Mouse (Mus musculus) left cerebral cortex, adult 2 months (tissue): Measurements from ENCODE around the gene Agbl4. TPM values are rescaled to one million over a fixed set of nuclear protein-coding genes. Genes with fewer than 3 reads are reported as not detected.

Experiments
- DNase-seq, 2 experiments: peaks; one replicate each; pipeline ENCODE4 v3.0.0; 2021 to 2022; ENCODE audit warnings: low spot score in 2 of 2, mixed read lengths in 1 of 2; ENCODE audit errors: extremely low spot score in 1 of 2
- H3K27ac ChIP-seq: fragments of 200-600 bp; 2 replicates; pipeline ENCODE4 v1.8.1; 2022
- H3K4me3 ChIP-seq: fragments of 200-600 bp; 2 replicates; pipeline ENCODE4 v1.8.1; 2022
- CTCF ChIP-seq: fragments of 200-600 bp; IDR thresholded peaks from 2 replicates; pipeline ENCODE4 v1.8.1; 2022; ENCODE audit warnings: antibody characterized with exemption, mild to moderate bottlenecking, moderate library complexity
- intact Hi-C: fragments of 180-260 bp; cut with DNase I; formaldehyde crosslinking; loops from one replicate; pipeline ENCODE4 v1.15.1; 2025
- long read RNA-seq, 2 experiments: library from polyadenylated mRNA; stranded (forward); transcript quantifications; one replicate each; pipeline ENCODE4 v2.0.0; 2021; ENCODE audit warnings: borderline mapping rate in 2 of 2
- total RNA-seq, 2 experiments: library from RNA; stranded (reverse); gene quantifications; 2 replicates each; pipeline ENCODE4 v1.2.3; 2021

Gene Agbl4
- 10 to 100 TPM; 18.6 to 23.6 TPM for total RNA-seq
- long read RNA-seq, experiment 1, partial matches to known transcripts, result 1 of 1 reads
- long read RNA-seq, experiment 1, other reads (novel, unspliced or antisense), result 0 of 1 reads
- long read RNA-seq, experiment 2, partial matches to known transcripts, result 0 of 1 reads
- long read RNA-seq, experiment 2, other reads (novel, unspliced or antisense), result 1 of 1 reads

DNA sequence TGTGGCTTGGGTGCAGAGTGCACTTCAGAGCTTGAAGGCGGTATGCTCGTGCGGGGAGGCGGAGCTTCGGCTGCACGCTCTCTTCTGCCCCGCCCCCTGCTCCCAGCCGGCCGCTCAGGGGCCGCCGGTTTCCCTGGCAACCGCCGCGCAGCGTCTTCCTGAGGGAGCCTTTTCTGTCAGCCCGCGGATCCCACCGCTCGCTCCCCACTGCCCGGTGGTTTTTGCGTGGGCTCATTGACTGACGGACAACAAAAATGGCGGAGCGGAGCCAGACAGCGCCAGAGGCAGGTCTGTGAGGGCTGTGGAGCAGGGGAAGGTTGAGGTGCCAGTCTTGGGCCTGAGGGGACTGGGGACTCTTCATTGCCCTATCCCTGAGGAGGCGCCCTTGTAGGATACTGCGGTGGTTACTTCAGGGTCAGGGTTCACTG, at the start of gene Agbl4:
Gene Agbl4 (plus strand): TSS at position 44 of the 428 bp plus-strand sequence.
- no peak for TF ChIP-seq CTCF
- H3K27ac ChIP-seq, result peak within 1 kb of the TSS; percentile 74
- DNase-seq, result peak; percentile 80 to 82
- H3K4me3 ChIP-seq, result peak within 1 kb of the TSS; percentile 63
- intact Hi-C loops, result no loop called here

GRCm38 (mm10) chr4:110350856-110351177, 46.6 kb upstream of the Agbl4 start:
- no peak for TF ChIP-seq CTCF

DNA sequence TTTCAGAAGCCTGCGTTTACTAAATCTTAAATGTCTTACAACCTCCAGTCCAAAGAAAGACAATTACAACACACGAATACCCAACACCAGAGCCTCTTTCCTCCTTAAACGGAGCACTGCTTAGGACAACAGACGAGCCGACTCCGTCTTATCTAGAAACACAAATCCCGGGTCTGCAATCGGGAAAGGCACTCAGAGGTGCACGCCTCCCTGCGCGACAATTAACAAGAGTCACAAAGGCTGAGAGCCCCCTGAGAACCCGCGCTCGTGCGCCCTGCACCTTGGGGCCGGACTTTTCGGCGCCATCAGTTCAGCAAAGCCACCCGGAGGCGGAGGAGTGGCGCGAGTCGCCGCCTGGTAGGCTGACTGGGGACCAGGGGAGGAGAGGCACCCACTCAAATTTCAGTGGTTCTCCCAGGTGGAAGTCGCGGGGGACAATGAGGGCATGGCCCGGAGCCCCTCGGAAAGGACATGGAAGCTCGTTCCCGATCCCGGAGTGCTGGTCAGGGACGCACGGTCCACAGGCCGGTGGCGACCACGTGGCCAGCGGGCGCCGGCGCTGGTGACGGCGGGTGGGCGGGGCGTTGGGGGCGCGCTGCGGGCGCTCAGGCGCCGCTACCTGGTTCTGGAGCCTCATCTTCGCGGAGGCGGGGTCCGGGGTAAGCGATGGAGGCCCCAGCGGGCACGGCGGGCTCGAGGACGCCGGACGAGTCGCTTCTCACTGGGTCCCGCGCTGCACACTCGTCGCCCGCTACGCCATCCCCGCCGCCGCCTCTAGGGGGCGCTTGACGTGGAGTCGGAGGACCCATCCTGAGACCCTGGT, 46.1 kb upstream of the Agbl4 start, which contains the start of gene Elavl4:
Gene Elavl4 (minus strand): TSS at position 732 of the 823 bp plus-strand sequence.
- H3K27ac ChIP-seq, result peak within 1 kb of the TSS; percentile 83
- DNase-seq, result peak; percentile 69 to 79
- intact Hi-C loops, result loop anchor here (2.0 kb wide), 1 partner anchor 65 kb away; no protein-coding TSS in a partner anchor
- peak within 1 kb of the TSS; percentile 88 for H3K4me3 ChIP-seq
- TF ChIP-seq CTCF, result peak; percentile 95

More at GRCm38 (mm10) chr4:110350856-110351177, 46.6 kb upstream of the Agbl4 start:
- H3K4me3 ChIP-seq, result peak overlapping the region; percentile 88
- no peak for DNase-seq
- intact Hi-C loops, result loop anchor here (2.0 kb wide), 1 partner anchor 64 kb away; no protein-coding TSS in a partner anchor
- peak overlapping the region; percentile 83 for H3K27ac ChIP-seq

GRCm38 (mm10) chr4:110352001-110352369, 45.5 kb upstream of the Agbl4 start:
- DNase-seq, result no peak
- intact Hi-C loops, result no loop called here
- Histone ChIP-seq H3K27ac (peak overlapping the region; percentile 83), H3K4me3 (peak overlapping the region; percentile 88)
- TF ChIP-seq CTCF, result no peak

DNA sequence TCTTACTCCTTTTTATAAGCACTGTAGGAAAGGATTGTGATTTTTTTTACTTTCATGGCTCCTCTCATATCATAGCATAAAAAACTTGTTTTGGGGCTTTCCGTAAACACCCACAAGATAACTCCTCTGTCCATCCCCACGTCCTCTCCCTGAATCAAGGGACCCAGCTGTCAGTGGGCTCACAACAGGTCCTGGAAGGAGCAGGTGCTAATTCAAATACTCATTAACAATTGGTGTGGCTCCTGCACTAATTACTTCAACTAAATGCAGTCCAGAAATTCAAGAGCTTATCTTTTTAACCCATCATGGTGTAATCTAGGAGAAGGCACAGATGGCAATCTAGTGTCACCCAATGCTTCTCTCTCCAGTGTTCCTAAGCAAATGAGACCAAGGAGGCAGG, 36.9 kb upstream of the Agbl4 start:
- H3K4me3 ChIP-seq, result no peak overlapping the region
- TF ChIP-seq CTCF, result no peak
- H3K27ac ChIP-seq, result no peak overlapping the region
- intact Hi-C loops, result no loop called here
- DNase-seq, result no peak

- TF ChIP-seq CTCF, result no peak
- H3K27ac ChIP-seq, result no peak overlapping the region
- no peak for DNase-seq
- intact Hi-C loops, result no loop called here
- no peak overlapping the region for H3K4me3 ChIP-seq
Observed at GRCm38 (mm10) chr4:110396221-110396620, 1.2 kb upstream of the Agbl4 start.

DNA sequence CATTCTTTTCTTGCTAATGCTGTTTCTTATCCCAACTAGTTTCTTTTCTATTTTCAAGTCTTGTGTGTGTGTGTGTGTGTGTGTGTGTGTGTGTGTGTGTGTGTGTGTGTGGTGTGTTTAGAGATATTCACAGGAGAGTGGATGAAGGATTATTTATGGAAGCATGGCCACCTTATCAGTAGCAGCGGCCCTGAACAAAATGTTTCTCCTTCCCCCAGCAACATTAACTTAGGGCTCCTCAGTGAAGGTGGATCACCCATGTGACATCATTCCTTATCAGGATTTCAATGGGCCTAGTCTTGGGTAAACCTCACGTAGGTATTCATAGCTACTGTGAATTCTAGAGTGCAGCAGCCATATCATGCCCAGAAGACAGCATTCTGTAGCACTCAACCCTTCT, 22.8 kb downstream of the Agbl4 start:
- TF ChIP-seq CTCF, result no peak
- intact Hi-C loops, result no loop called here
- no peak for DNase-seq
- no peak overlapping the region for H3K4me3 ChIP-seq
- H3K27ac ChIP-seq, result no peak overlapping the region

DNA sequence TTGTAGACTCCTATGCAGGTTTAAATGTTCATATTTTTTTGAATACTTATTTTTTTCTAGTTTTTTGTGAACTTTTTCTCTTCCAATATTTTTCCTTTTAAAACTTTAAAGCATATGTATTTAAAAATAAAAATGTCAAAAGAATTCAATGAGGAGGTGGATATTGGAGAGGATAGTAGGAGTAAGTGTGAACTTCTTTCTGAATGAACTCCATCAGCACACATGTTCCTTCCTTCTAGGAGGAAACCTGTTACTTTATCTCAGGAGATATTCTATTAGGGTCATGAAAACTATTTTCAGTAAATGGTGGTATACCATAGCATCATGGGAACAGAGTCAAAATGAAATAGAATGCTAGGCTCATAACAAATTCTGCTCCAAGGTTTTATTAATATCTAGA, 30.2 kb downstream of the Agbl4 start:
- intact Hi-C loops, result no loop called here
- no peak for DNase-seq
- Histone ChIP-seq H3K4me3 (no peak overlapping the region), H3K27ac (no peak overlapping the region)
- TF ChIP-seq CTCF, result no peak

DNA sequence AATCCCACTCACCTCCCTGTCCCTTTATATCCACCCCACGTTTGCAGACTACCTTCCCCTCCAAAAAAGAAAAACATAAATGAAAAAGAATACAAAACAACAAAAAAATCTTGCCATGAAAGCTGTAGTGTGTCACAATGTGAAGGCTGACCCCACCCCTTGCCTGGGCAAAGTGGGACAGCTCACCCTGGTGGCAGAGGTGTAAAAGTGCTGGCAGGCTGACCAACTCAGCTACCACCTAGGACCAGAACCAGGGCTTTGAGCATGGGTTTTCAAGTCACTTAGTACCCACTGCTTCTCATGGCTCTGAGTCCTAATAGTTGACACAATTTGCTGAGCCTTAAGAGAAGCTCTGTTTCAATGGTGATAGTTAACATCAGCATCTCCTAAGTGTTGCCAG, 96.9 kb downstream of the Agbl4 start:
- intact Hi-C loops, result no loop called here
- H3K4me3 ChIP-seq, result no peak overlapping the region
- H3K27ac ChIP-seq, result no peak overlapping the region
- TF ChIP-seq CTCF, result peak; percentile 44
- DNase-seq, result peak in 1 of 2 experiments; percentile 13

- intact Hi-C loops, result no loop called here
- DNase-seq, result peak in 1 of 2 experiments; percentile 14
- TF ChIP-seq CTCF, result no peak
- no peak overlapping the region for H3K4me3 ChIP-seq
- H3K27ac ChIP-seq, result no peak overlapping the region
Observed at GRCm38 (mm10) chr4:110529804-110530203, 132.3 kb downstream of the Agbl4 start.

GRCm38 (mm10) chr4:110549223-110549622, 151.8 kb downstream of the Agbl4 start:
- DNase-seq, result no peak
- intact Hi-C loops, result no loop called here
- Histone ChIP-seq H3K4me3 (no peak overlapping the region), H3K27ac (no peak overlapping the region)
- no peak for TF ChIP-seq CTCF

GRCm38 (mm10) chr4:110597726-110598283, 200.3 kb downstream of the Agbl4 start:
- TF ChIP-seq CTCF, result no peak
- no peak for DNase-seq
- H3K27ac ChIP-seq, result no peak overlapping the region
- H3K4me3 ChIP-seq, result no peak overlapping the region
- intact Hi-C loops, result no loop called here
